Mouse (Mus musculus) intestine, embryonic 15.5 days (tissue): ENCODE measurements at regions not wholly inside any gene's neighbourhood (a gene's known extent, or its start where the extent isn't known, plus 50 kb on each side); places are given as distances from the start of the nearest gene placed in this dataset.
A peak's percentile ranks its signal among the peaks of the same experiment; 100 is the strongest.

Experiments
- ATAC-seq: fragments of 200-750 bp; cut with Nextera tagmentation; 2 replicates; pipeline ENCODE4 v1.8.0; 2017; ENCODE audit warnings: moderate TSS enrichment, moderate library complexity
- H3K27ac ChIP-seq: fragments of 300-500 bp; sonication (generic); 2 replicates; pipeline ENCODE4 v1.5.1; 2015; ENCODE audit warnings: mild to moderate bottlenecking, inconsistent platforms
- H3K27me3 ChIP-seq: fragments of 300-500 bp; sonication (generic); replicated peaks from 2 replicates; pipeline ENCODE4 v1.6.1; 2015; ENCODE audit warnings: inconsistent platforms
- H3K36me3 ChIP-seq: fragments of 300-500 bp; sonication (generic); 2 replicates; pipeline ENCODE4 v1.6.1; 2015; ENCODE audit warnings: inconsistent platforms
- H3K4me1 ChIP-seq: fragments of 300-500 bp; sonication (generic); replicated peaks from 2 replicates; pipeline ENCODE4 v1.6.1; 2015; ENCODE audit warnings: inconsistent platforms
- H3K4me2 ChIP-seq: fragments of 300-500 bp; sonication (generic); replicated peaks from 2 replicates; pipeline ENCODE4 v1.6.1; 2015; ENCODE audit warnings: mild to moderate bottlenecking, inconsistent platforms
- H3K4me3 ChIP-seq: fragments of 300-500 bp; sonication (generic); replicated peaks from 2 replicates; pipeline ENCODE4 v1.5.1; 2015; ENCODE audit warnings: inconsistent platforms
- H3K9ac ChIP-seq: fragments of 300-500 bp; sonication (generic); 2 replicates; pipeline ENCODE4 v1.6.1; 2015; ENCODE audit warnings: inconsistent platforms
- H3K9me3 ChIP-seq: fragments of 300-500 bp; sonication (generic); 2 replicates; pipeline ENCODE4 v1.6.1; 2016; ENCODE audit warnings: inconsistent platforms
- WGBS: fragments of 180-500 bp; shearing (Covaris S2); methylation state at CpG from one replicate; pipeline ENCODE4 v1.1.7; 2015; 5-methylcytosine and 5-hydroxymethylcytosine counted together

DNA sequence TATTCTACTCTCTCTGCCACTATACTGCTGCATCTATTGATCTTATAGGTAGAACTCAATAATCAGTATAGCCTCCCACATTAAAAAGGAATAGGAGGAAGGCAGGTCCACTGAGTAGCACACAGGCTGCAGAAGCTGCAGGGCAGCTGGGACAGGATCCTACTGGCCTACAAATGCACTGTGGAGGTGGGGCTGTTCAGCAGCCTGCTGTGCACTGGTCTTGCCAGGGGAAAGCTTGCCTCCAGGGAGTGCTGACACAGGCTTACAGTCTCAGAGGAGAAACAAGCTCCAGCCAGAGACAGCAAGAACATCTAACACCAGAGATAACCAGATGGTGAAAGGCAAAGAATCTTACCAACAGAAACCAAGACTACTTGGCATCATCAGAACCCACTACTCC lies 176.1 kb downstream of the Atp6ap1l start:
- Histone ChIP-seq H3K4me2 (no peak overlapping the region), H3K4me1 (no peaks in the 10 kb centered on the region), H3K9me3 (no peaks in the 10 kb centered on the region), H3K4me3 (no peak overlapping the region), H3K36me3 (no peaks in the 10 kb centered on the region), H3K9ac (no peak overlapping the region), H3K27ac (no peak overlapping the region), H3K27me3 (no peaks in the 10 kb centered on the region)
- ATAC-seq: no peak; the same call in 1 of the 2 replicates

DNA sequence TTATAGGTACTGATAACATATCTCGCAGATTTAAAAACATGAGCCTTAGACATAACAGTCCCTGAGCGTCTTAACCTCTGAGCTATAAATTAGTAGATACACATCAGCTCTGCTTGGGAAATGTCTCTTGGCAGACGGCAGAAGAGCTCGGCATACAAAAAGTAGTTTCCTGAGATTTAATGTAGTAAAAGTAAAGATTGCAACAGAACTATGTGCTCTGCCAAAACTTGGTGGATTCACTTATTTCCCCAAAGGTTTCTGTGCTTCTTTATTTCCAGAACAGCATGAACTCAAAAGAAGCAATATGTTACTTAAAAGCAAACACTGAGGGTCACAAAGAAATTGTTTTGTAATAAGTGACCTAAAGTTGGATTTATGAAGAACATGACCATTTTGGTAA lies 177.3 kb downstream of the Atp6ap1l start:
- WGBS: 38% methylated on average over 4 of the region's 4 CpGs
- no peak for ATAC-seq
- no peak overlapping the region for H3K4me2 ChIP-seq

DNA sequence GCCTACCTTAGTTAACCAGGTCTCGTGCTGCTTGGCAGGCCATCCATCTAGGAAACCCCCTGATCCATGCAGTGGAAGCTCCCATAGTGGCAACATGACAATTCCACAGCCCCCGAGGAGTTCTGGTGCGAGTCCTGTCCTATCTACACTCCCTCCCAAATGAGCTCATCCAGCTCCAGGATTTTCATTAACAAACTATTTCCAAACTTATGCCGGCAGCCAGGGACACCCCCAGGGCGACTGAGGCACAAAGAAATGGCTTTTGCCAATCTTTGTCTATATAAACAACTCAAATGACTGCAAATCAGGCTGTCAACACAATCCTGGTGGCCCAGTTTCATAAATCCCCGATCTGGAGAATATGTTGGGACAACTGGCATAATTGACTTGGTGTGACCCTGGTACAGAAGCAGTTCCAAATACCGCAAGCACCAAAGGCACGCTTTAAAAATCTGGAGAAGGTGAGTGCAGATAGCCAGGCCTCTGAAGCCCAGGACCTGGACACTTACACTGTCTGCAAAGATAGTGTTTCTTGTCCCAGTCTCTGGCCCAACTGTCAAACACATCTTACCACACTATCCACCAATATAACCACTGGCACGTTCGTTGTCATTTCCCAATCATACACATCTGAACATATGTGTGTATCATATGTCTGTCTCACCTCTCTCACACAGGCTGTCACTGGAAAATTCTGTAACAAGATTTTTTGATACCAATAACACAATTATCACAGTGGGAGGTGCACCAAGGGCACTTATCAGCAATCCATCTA lies 179.9 kb downstream of the Atp6ap1l start:
- Histone ChIP-seq H3K9me3 (no peaks in the 10 kb centered on the region), H3K4me1 (no peaks in the 10 kb centered on the region), H3K36me3 (no peaks in the 10 kb centered on the region), H3K4me3 (no peak overlapping the region), H3K27ac (no peak overlapping the region), H3K27me3 (no peaks in the 10 kb centered on the region), H3K9ac (no peak overlapping the region), H3K4me2 (no peak overlapping the region)
- no peak for ATAC-seq
- WGBS: 86% methylated on average over 10 of the region's 10 CpGs

More for the DNA sequence above, 177.3 kb downstream of the Atp6ap1l start:
- no peaks in the 10 kb centered on the region for H3K36me3 ChIP-seq
- H3K9ac ChIP-seq: no peak overlapping the region
- no peaks in the 10 kb centered on the region for H3K9me3 ChIP-seq
- no peaks in the 10 kb centered on the region for H3K4me1 ChIP-seq
- H3K27me3 ChIP-seq: no peaks in the 10 kb centered on the region
- no peak overlapping the region for H3K27ac ChIP-seq
- no peak overlapping the region for H3K4me3 ChIP-seq

DNA sequence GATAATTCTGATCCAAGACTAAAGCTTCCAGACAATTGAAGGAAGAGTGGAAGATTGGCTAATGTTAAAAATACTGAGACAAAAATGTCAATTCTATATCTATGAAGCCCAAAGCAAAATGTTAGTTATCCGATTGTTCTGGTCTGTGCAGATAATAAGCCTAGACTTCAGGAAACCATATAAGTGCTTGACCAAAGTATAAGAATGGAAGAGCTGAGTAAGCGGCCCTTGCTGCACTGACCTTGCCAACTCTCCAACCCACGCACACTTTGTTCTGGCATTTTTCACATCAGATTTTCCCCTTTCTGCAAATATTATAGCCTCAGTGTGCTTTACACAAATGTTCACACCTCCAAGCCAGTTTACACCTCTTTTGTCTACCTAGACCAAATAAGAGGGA lies 180.6 kb downstream of the Atp6ap1l start:
- no peaks in the 10 kb centered on the region for H3K27me3 ChIP-seq
- H3K4me2 ChIP-seq: no peak overlapping the region
- H3K4me3 ChIP-seq: no peak overlapping the region
- no peak overlapping the region for H3K27ac ChIP-seq
- H3K4me1 ChIP-seq: no peaks in the 10 kb centered on the region
- H3K36me3 ChIP-seq: no peaks in the 10 kb centered on the region
- no peak overlapping the region for H3K9ac ChIP-seq
- 87% methylated on average over 3 of the region's 3 CpGs for WGBS
- no peaks in the 10 kb centered on the region for H3K9me3 ChIP-seq
- ATAC-seq: no peak

DNA sequence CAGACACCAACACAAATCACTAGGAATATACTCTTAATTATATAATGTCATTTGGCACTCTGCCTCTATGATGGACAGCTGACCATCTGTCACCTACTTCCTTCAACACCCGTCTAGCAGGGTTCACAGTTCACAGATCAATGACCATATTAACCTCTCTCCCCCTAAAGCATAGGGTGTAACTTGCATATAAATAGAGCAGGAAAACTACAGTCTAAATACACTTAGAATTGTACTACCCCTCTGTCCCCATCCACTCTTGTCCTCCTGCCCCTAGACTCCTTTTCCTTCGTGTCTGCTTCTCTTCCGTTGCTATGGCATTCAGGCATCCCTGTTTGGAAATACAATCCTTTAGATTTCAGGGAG lies 181.6 kb downstream of the Atp6ap1l start:
- Histone ChIP-seq H3K4me3 (no peak overlapping the region), H3K27ac (no peak overlapping the region), H3K4me2 (no peak overlapping the region), H3K36me3 (no peaks in the 10 kb centered on the region), H3K9ac (no peak overlapping the region), H3K9me3 (no peaks in the 10 kb centered on the region), H3K27me3 (no peaks in the 10 kb centered on the region), H3K4me1 (no peaks in the 10 kb centered on the region)
- peak; percentile 15; the same call in 1 of the 2 replicates for ATAC-seq
- 63% methylated on average over 3 of the region's 3 CpGs for WGBS

DNA sequence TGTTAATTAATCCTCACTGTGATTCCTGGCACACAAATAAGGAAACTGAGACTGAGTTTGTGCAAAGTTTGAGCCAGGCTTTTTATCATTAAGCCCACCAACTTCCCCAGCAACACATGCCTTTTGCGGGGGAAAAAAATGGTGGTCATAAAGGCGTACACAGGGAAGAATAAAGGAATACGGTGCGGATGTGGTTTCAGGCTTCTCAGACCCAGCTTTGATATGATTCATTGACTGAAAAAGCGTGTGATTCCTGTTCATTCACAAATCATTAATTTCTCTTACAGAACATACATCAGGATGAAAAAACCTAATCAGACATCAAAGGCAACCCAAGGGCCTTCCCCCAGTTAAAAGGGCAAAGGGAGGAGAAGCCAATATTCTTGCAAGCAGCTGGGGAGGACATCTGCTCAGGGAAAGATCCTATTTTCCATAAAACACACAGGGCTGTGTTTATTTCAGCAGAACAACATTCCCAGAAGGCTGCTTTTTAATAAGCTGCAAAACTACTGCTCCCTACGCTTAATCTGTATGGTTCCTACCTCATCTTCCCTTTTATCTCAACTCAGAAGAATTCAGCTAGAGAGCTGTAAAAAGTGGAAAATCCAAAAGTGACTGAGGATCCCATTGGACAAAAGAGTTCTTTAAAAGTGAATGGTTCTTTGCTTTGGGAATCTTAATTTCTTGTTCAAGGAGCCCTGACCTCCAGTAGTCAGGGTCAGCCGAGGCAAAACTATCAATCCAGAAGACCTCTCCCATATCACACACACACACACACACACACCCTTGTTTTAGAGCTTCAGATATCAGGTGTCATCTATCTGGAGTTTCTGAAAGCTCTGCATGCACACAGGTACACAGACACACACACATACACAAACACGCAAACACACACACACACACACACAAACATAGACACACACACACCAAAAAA lies 182.3 kb downstream of the Atp6ap1l start:
- Histone ChIP-seq H3K9ac (no peak overlapping the region), H3K4me2 (no peak overlapping the region), H3K4me1 (no peaks in the 10 kb centered on the region), H3K27me3 (no peaks in the 10 kb centered on the region), H3K27ac (no peak overlapping the region), H3K9me3 (no peaks in the 10 kb centered on the region), H3K4me3 (no peak overlapping the region), H3K36me3 (no peaks in the 10 kb centered on the region)
- 77% methylated on average over 8 of the region's 8 CpGs for WGBS
- no peak for ATAC-seq

DNA sequence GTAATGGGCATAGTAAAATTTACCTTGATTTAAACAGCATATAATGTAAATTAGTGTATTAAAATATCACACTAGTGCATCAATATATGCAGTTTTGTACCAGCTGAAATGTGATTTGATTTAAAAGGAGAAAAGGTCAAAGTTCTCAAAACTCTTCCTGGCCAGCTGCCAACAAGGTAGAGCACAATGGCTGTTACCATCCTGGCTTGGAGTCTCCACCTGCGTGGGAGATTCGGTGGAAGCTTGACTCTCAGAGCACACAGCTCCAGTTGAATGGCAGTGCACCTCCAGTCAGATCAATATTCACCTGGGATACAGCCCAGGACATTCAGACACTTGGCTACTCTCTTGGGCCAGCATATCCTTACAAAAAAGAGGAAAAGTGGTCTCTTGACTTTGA lies 220.8 kb downstream of the Atp6ap1l start:
- ATAC-seq: peak; percentile 61; the same call in 1 of the 2 replicates
- WGBS: 64% methylated on average over 2 of the region's 2 CpGs
- no peak overlapping the region for H3K4me3 ChIP-seq

DNA sequence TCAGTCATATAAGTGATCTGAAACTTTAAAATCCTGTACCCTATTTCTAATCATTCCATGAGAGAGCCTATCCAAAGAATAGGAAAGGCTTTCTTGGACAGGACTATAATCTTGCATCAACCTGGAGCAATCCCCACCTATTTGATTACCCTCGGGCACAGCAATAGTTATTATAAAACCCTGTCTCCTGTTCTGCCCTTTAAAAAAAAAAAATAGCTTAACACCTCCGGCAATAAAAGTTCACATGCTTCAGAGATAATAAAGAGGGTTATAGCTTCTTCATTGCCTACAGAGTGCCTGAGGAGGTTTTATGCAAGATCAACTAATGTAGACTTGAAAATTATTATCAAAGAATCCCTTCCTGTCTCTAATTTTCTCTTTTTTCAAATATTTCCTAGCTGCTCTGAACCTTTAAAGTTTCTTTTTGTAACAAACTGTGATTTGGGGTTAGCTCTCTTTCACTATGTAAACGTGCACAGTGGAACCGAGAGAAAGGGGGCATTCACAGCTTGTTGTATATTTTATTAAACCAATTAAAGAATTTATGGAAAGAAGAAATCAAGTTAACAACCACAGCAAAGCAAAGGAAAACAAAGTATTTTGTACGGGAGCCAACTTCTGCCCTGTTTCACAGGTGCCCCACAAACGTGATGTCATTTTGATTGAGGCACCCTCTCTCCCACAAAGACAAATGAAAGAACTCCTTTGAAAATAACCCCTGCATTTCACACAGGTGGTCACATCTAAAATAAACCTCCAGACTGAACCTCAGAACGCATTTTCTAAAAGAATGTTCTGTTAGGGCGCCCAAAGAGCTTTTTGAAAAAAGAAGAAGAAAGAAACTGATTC lies 225.8 kb downstream of the Atp6ap1l start:
- no peak overlapping the region for H3K4me2 ChIP-seq
- 37% methylated on average over 8 of the region's 8 CpGs for WGBS

More for the DNA sequence above, 220.8 kb downstream of the Atp6ap1l start:
- H3K9ac ChIP-seq: no peak overlapping the region
- no peak overlapping the region for H3K27ac ChIP-seq
- no peaks in the 10 kb centered on the region for H3K4me1 ChIP-seq
- no peaks in the 10 kb centered on the region for H3K9me3 ChIP-seq
- H3K27me3 ChIP-seq: no peaks in the 10 kb centered on the region
- H3K4me2 ChIP-seq: no peak overlapping the region
- H3K36me3 ChIP-seq: no peaks in the 10 kb centered on the region

DNA sequence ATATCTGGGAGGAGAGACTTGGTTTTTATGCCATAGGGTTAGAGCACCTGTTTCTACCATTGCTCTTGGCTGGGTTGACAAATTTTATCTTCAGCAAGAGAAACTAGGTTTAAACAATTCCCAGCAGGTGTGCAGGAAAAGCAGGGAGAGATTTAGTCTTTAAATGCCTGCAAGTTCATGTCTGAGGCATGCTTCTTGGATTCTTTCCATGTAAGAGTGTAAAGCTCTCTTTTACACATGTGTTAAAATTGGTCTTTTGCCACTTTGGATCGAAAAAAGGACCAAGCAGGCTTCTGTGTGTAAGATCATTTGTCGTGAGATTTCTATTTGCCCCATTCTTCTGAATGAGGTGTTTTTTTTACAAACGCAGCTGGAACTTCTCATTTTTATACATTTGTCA lies 231.3 kb downstream of the Atp6ap1l start:
- H3K4me1 ChIP-seq: no peaks in the 10 kb centered on the region
- H3K27ac ChIP-seq: no peak overlapping the region
- no peak overlapping the region for H3K4me2 ChIP-seq
- H3K36me3 ChIP-seq: no peaks in the 10 kb centered on the region
- no peak overlapping the region for H3K9ac ChIP-seq
- H3K27me3 ChIP-seq: no peaks in the 10 kb centered on the region
- no peak overlapping the region for H3K4me3 ChIP-seq
- ATAC-seq: no peak
- WGBS: 58% methylated on average over 3 of the region's 3 CpGs
- no peaks in the 10 kb centered on the region for H3K9me3 ChIP-seq

More for the DNA sequence above, 225.8 kb downstream of the Atp6ap1l start:
- Histone ChIP-seq H3K27ac (no peak overlapping the region), H3K27me3 (no peaks in the 10 kb centered on the region), H3K9ac (no peak overlapping the region), H3K36me3 (no peaks in the 10 kb centered on the region), H3K4me3 (no peak overlapping the region), H3K4me1 (no peaks in the 10 kb centered on the region), H3K9me3 (no peaks in the 10 kb centered on the region)
- ATAC-seq: peak; percentile 53; the same call in 1 of the 2 replicates

DNA sequence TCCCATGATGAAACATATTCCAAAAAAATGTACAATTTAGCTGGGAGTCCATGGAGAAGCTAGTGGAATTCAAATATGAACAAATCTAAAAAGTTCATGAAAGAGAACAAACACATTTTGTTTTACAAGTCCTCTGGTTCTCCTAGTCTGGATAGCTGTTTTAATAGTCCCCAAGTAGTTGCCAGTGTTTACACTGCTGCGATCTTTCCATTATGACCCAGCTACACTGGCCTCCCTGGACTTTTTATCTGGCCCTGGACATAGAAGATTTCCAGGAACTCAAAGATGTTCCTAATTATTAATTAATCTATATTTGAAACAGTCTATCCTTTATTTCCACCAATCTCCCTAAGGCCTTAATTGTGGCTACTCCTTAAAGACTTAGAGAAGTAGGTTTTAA lies 232.1 kb downstream of the Atp6ap1l start:
- H3K4me1 ChIP-seq: no peaks in the 10 kb centered on the region
- H3K4me3 ChIP-seq: no peak overlapping the region
- no peaks in the 10 kb centered on the region for H3K36me3 ChIP-seq
- WGBS: 73% methylated on average over 1 of the region's 1 CpGs
- H3K27ac ChIP-seq: no peak overlapping the region
- no peak overlapping the region for H3K9ac ChIP-seq
- ATAC-seq: no peak
- no peaks in the 10 kb centered on the region for H3K27me3 ChIP-seq
- no peak overlapping the region for H3K4me2 ChIP-seq
- no peaks in the 10 kb centered on the region for H3K9me3 ChIP-seq

DNA sequence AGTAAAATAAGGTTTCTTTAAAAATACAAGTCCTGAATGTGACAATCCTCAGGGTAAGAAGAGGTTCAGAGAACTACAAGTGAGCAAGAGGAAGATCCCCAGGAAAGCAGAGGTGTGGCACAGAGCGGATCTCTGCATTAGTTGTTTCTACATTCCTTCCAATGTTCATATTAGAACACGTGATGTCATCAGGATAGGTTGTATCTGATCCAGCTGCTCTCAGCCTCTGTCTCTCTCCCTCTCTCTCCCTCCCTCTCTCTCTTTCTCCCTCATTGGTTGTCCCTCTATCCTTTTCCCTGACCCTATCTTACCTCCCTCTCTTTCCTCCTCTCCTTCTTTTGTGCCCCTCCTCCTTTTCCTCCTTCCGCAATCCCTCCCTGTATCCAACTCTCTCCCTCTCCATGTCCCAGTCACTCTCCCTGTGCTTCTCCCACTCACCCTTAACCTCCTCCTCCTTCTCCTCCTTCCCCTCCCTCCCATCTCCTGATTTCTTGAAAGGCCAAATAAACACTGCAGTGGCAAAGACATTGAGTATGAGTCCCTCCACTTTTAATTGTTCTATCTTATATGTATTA lies 243.5 kb downstream of the Atp6ap1l start:
- WGBS: 72% methylated on average over 3 of the region's 3 CpGs
- Histone ChIP-seq H3K27me3 (no peaks in the 10 kb centered on the region), H3K4me2 (no peak overlapping the region), H3K36me3 (no peaks in the 10 kb centered on the region), H3K4me1 (no peaks in the 10 kb centered on the region), H3K9ac (no peak overlapping the region), H3K9me3 (no peaks in the 10 kb centered on the region), H3K27ac (no peak overlapping the region), H3K4me3 (no peak overlapping the region)
- ATAC-seq: no peak

DNA sequence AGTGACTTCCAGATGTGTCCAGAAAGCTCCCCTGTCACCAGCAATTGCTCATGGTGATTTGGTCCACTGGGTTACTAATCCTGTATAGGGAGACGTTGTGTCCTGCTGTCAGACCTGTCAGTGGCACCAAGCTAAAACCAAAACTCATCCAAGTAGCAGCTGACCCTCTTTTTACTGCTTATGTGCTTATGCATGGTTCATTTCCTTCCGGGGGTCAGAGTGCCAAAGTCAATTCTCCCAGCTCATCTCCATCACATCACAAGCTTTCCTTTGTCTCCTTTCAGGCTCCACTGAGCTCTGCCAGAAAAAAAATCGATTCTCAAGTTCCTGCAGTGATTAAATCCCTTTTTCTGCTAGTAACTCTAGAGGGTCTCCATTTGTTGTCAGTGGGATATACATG lies 244.2 kb downstream of the Atp6ap1l start:
- ATAC-seq: no peak
- Histone ChIP-seq H3K27me3 (no peaks in the 10 kb centered on the region), H3K9me3 (no peaks in the 10 kb centered on the region), H3K27ac (no peak overlapping the region), H3K4me2 (no peak overlapping the region), H3K4me1 (no peaks in the 10 kb centered on the region), H3K4me3 (no peak overlapping the region), H3K9ac (no peak overlapping the region), H3K36me3 (no peaks in the 10 kb centered on the region)
- whole genome bisulfite sequencing: 49% methylated on average over 3 of the region's 3 CpGs
